Mouse (Mus musculus) cortical plate, adult 2 months (tissue): Measurements from ENCODE around the gene Lhb.

ENCODE experiments used
- CTCF ChIP-seq: fragments of 200-500 bp; IDR thresholded peaks from 2 replicates; pipeline ENCODE4 v1.5.1; 2011; ENCODE audit warnings: mild to moderate bottlenecking, control low read depth, low read length; ENCODE audit not compliant: insufficient read depth; ENCODE audit errors: extremely low read depth
- POLR2A ChIP-seq: fragments of 200-500 bp; IDR thresholded peaks from 2 replicates; pipeline ENCODE4 v1.6.1; 2011; ENCODE audit warnings: mild to moderate bottlenecking, low read length, control low read depth; ENCODE audit not compliant: insufficient read depth; ENCODE audit errors: extremely low read depth

DNA sequence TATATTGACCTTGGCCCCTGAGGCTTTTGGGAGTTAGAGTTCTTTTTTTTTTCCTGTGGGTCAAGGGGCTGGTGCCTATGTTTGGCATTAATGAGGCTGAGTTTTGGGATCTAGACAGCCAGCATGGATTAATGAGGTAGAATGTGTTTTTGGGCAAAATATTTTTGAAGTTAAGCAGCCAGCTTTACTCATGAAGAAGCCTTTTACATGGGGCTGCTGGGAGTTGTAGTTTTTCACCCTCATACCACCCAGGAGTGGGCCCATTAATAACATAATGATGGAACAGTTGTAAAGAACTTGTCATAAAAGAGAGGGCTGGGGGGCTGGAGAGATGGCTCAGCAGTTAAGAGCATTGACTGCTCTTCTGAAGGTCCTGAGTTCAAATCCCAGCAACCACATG lies 26.0 kb downstream of the Lhb start:
- TF ChIP-seq CTCF (no peak), POLR2A (no peak)
